Mouse (Mus musculus): ENCODE data around the gene Gnpat. TPM values are rescaled to one million over a fixed set of nuclear protein-coding genes. Genes with fewer than 3 reads are reported as not detected.
A peak's percentile ranks its signal among the peaks of the same experiment; 100 is the strongest.

Gnpat gene
- polyA plus RNA-seq, 1 experiment from 2014 or later = 90.8 TPM

DNA sequence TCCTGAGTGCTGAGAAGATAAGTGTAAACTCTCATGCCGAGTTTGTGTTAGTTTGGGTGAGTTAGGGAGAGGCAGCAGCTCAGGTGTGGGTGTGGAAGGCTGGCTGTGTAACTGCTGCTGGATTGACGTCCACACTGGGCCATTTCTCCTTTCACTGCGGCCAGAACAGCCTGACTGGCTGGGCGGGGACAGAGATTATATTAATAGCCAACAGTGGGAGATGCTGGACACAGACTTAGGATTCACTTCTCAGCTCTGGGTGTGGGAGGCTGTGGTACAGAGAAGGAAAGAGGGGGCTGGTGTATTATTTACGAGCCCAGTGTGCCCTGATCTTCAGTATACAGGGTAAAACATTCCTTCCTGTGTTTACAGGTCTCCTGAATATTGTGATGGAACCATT, 15.3 kb downstream of the Gnpat start:
- ATAC-seq (ENCODE audit: low FRiP score, low TSS enrichment) = no peak
- H3K36me3 ChIP-seq (ENCODE audit: control insufficient read depth, insufficient read depth, low read length) = peaks cover 97% of the 10 kb centered on the region

GRCm38 (mm10) chr8:124878946-124879526, 16.2 kb downstream of the Gnpat start:
- no peaks in the 10 kb centered on the region for H3K27me3 ChIP-seq (ENCODE audit: control insufficient read depth, insufficient read depth, low read length)
- H3K4me3 ChIP-seq (replicated peaks; ENCODE audit: low read depth, low read length) = no peak overlapping the region
- no peak overlapping the region for H3K27ac ChIP-seq (replicated peaks; ENCODE audit: low read depth, low read length)
- H3K36me3 ChIP-seq (ENCODE audit: control insufficient read depth, insufficient read depth, low read length) = peaks cover 97% of the 10 kb centered on the region
- H3K4me2 ChIP-seq (ENCODE audit: low read length) = no peak overlapping the region
- no peak overlapping the region for H3K9ac ChIP-seq (replicated peaks; ENCODE audit: low read length)
- no peaks in the 10 kb centered on the region for H3K4me1 ChIP-seq (ENCODE audit: control insufficient read depth, insufficient read depth, low read length)
- 86% methylated on average over 10 of the region's 10 CpGs for WGBS
- DNase-seq (no peak), ATAC-seq (ENCODE audit: low FRiP score, low TSS enrichment) (no peak)
- no peaks in the 10 kb centered on the region for H3K9me3 ChIP-seq (ENCODE audit: control insufficient read depth, low read length)

More for the DNA sequence above, 15.3 kb downstream of the Gnpat start:
- Histone ChIP-seq H3K4me3 (replicated peaks; ENCODE audit: low read depth, low read length) (no peak overlapping the region), H3K9me3 (ENCODE audit: control insufficient read depth, low read length) (no peaks in the 10 kb centered on the region), H3K27me3 (ENCODE audit: control insufficient read depth, insufficient read depth, low read length) (no peaks in the 10 kb centered on the region), H3K27ac (replicated peaks; ENCODE audit: low read depth, low read length) (no peak overlapping the region), H3K9ac (replicated peaks; ENCODE audit: low read length) (no peak overlapping the region), H3K4me2 (ENCODE audit: low read length) (no peak overlapping the region), H3K4me1 (ENCODE audit: control insufficient read depth, insufficient read depth, low read length) (no peaks in the 10 kb centered on the region)
- DNase-seq = no peak
- 94% methylated on average over 5 of the region's 5 CpGs for WGBS

DNA sequence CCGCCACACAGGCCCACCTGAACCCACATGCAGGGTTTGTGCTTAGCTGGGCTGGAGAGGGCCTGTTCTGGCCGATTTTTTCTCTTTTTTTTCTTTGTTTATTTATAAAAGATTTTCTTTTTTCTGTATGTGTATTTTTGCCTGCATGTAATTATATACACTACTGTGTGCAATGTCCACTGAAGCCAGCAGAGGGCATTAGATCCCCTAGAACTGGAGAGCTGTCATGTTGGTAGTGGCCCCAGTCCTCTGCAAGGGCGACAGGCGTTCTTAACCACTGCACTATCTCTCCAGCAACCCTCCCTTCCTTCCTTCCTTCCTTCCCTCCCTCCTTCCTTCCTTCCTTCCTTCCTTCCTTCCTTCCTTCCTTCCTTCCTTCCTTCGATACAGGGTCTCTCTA, 25.6 kb downstream of the Gnpat start:
- peaks cover 93% of the 10 kb centered on the region for H3K36me3 ChIP-seq (ENCODE audit: control insufficient read depth, insufficient read depth, low read length)
- DNase-seq (no peak), ATAC-seq (ENCODE audit: low FRiP score, low TSS enrichment) (no peak)
- no peak overlapping the region for H3K9ac ChIP-seq (replicated peaks; ENCODE audit: low read length)
- 96% methylated on average over 5 of the region's 5 CpGs for WGBS
- H3K4me1 ChIP-seq (ENCODE audit: control insufficient read depth, insufficient read depth, low read length) = no peaks in the 10 kb centered on the region
- no peak overlapping the region for H3K4me3 ChIP-seq (replicated peaks; ENCODE audit: low read depth, low read length)
- H3K27me3 ChIP-seq (ENCODE audit: control insufficient read depth, insufficient read depth, low read length) = no peaks in the 10 kb centered on the region
- H3K4me2 ChIP-seq (ENCODE audit: low read length) = no peak overlapping the region
- no peaks in the 10 kb centered on the region for H3K9me3 ChIP-seq (ENCODE audit: control insufficient read depth, low read length)
- H3K27ac ChIP-seq (replicated peaks; ENCODE audit: low read depth, low read length) = no peak overlapping the region

DNA sequence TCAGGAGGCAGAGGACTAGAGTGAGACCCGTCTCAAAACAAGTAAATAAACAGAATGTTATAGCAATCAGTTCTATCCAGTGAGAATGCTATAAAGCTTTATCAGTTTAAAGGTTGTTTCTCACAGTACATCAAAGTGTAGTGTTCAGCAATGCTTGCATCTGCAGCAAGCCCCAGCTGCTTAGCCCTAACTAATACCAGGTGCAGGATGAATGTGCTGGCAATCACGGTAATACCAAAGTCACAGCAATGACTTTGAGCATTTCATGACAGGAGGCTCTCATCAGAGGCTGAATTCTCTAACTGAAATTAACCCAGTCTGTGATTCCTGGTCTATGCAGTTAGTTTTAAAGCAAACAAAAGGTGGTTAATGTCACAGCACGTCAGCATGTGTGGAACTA, 29.8 kb downstream of the Gnpat start:
- WGBS = 81% methylated on average over 3 of the region's 3 CpGs

DNA sequence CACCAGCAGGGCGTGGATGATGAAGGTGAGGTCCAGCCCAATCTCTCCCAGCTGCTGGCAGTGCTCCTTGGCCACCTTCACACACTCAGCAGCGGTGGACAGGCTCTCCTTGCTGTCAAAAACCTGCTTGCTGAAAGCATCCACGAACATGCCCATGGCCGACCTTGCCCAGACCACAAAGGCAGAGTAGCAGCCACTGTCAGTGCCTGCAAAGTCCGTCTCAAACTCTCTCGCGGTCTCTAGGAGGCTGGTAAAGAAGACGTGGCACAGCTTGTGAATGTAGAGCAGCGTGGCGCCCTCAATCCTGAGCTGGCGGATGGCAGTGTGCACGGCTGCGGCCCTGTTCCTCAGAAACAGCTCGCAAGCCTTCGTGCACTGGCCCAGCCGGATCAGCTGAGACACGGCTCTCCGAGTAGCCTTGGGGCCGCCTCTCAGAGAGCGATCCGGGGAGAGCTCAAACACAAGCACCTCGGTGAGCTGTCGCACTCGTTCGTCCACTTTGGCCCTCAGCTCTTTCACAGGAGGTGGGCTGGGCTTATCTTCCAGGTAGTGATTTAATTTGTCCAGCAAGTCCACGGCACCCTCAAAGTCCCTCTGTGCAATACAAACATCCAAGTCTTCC, 33.3 kb downstream of the Gnpat start:
- Histone ChIP-seq H3K4me1 (ENCODE audit: control insufficient read depth, insufficient read depth, low read length) (peaks cover 24% of the 10 kb centered on the region), H3K4me2 (ENCODE audit: low read length) (peak overlapping the region; percentile 96), H3K27ac (replicated peaks; ENCODE audit: low read depth, low read length) (no peak overlapping the region), H3K9me3 (ENCODE audit: control insufficient read depth, low read length) (no peaks in the 10 kb centered on the region), H3K27me3 (ENCODE audit: control insufficient read depth, insufficient read depth, low read length) (no peaks in the 10 kb centered on the region), H3K4me3 (replicated peaks; ENCODE audit: low read depth, low read length) (peak overlapping the region; percentile 85), H3K36me3 (ENCODE audit: control insufficient read depth, insufficient read depth, low read length) (peaks cover 54% of the 10 kb centered on the region), H3K9ac (replicated peaks; ENCODE audit: low read length) (peak overlapping the region; percentile 76)
- WGBS = 83% methylated on average over 26 of the region's 26 CpGs
- DNase-seq = no peak
- no peak for ATAC-seq (ENCODE audit: low FRiP score, low TSS enrichment)

More for the DNA sequence above, 29.8 kb downstream of the Gnpat start:
- Histone ChIP-seq H3K27ac (replicated peaks; ENCODE audit: low read depth, low read length) (no peak overlapping the region), H3K4me2 (ENCODE audit: low read length) (no peak overlapping the region), H3K36me3 (ENCODE audit: control insufficient read depth, insufficient read depth, low read length) (peaks cover 70% of the 10 kb centered on the region), H3K9me3 (ENCODE audit: control insufficient read depth, low read length) (no peaks in the 10 kb centered on the region), H3K9ac (replicated peaks; ENCODE audit: low read length) (no peak overlapping the region), H3K4me1 (ENCODE audit: control insufficient read depth, insufficient read depth, low read length) (peaks cover 16% of the 10 kb centered on the region), H3K4me3 (replicated peaks; ENCODE audit: low read depth, low read length) (no peak overlapping the region), H3K27me3 (ENCODE audit: control insufficient read depth, insufficient read depth, low read length) (no peaks in the 10 kb centered on the region)
- no peak for ATAC-seq (ENCODE audit: low FRiP score, low TSS enrichment)
- DNase-seq = no peak

DNA sequence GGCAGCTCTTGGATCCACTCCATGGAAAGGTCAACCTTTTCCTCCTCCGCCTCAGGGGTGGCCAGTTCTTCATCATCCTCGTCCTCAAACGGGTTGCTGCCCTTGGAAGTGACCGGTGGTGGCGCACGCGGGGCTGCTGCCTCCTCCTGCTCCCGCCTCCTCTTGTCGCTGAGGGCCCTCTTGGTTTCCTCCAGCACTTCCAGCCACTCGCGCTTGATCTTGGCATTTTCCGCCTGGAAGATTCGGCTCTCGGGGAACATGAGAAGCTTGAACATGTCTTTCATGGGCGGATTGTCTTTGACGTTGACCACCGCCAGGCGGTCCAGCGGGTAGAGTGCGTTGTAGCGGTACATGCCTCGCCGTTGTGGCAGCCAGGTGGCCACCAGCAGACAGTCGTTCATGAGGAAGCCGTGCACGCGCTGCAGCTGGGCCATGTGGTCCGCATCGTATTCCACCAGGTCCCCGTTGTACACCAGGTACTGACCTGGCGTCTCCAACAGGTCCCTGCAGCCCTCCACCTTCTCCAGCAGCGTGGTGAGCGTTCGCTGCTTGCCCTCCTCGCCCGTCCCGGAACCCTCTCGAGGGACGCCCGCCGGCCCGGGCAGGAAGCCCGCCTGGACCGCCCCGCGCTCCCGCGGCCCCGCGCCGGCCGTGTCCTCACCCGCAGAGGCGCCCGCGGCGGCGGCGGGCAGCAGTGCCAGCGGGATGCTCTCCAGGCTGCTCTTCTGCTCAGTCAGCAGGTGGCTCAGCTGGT, 34.0 kb downstream of the Gnpat start:
- peak overlapping the region; percentile 96 for H3K4me2 ChIP-seq (ENCODE audit: low read length)
- DNase-seq (peak; percentile 77), ATAC-seq (ENCODE audit: low FRiP score, low TSS enrichment) (peak; percentile 37; the same call in 1 of the 2 replicates)
- H3K9ac ChIP-seq (replicated peaks; ENCODE audit: low read length) = peak overlapping the region; percentile 76
- H3K4me3 ChIP-seq (replicated peaks; ENCODE audit: low read depth, low read length) = peak overlapping the region; percentile 85
- peak overlapping the region; percentile 83 for H3K27ac ChIP-seq (replicated peaks; ENCODE audit: low read depth, low read length)
- peaks cover 52% of the 10 kb centered on the region for H3K36me3 ChIP-seq (ENCODE audit: control insufficient read depth, insufficient read depth, low read length)
- H3K4me1 ChIP-seq (ENCODE audit: control insufficient read depth, insufficient read depth, low read length) = peaks cover 24% of the 10 kb centered on the region
- H3K27me3 ChIP-seq (ENCODE audit: control insufficient read depth, insufficient read depth, low read length) = no peaks in the 10 kb centered on the region
- no peaks in the 10 kb centered on the region for H3K9me3 ChIP-seq (ENCODE audit: control insufficient read depth, low read length)
- under 1% methylated on average over 60 of the region's 60 CpGs for WGBS

GRCm38 (mm10) chr8:124897386-124898250, 34.8 kb downstream of the Gnpat start, which contains the start of the genes Exoc8 and Sprtn:
Exoc8 (minus strand) TSS chr8:124897705.
Sprtn (plus strand) TSS chr8:124897886.
- Histone ChIP-seq H3K9me3 (ENCODE audit: control insufficient read depth, low read length) (no peaks in the 10 kb centered on the region), H3K27me3 (ENCODE audit: control insufficient read depth, insufficient read depth, low read length) (no peaks in the 10 kb centered on the region), H3K27ac (replicated peaks; ENCODE audit: low read depth, low read length) (peak within 1 kb of the TSS; percentile 83), H3K4me2 (ENCODE audit: low read length) (peak within 1 kb of the TSS; percentile 96), H3K9ac (replicated peaks; ENCODE audit: low read length) (peak within 1 kb of the TSS; percentile 79), H3K4me3 (replicated peaks; ENCODE audit: low read depth, low read length) (peak within 1 kb of the TSS; percentile 85), H3K36me3 (ENCODE audit: control insufficient read depth, insufficient read depth, low read length) (peaks cover 55% of the 10 kb centered on the region), H3K4me1 (ENCODE audit: control insufficient read depth, insufficient read depth, low read length) (peaks cover 24% of the 10 kb centered on the region)
- DNase-seq = peak; percentile 99
- WGBS = under 1% methylated on average over 114 of the region's 114 CpGs
- ATAC-seq (ENCODE audit: low FRiP score, low TSS enrichment) = peak; percentile 92

DNA sequence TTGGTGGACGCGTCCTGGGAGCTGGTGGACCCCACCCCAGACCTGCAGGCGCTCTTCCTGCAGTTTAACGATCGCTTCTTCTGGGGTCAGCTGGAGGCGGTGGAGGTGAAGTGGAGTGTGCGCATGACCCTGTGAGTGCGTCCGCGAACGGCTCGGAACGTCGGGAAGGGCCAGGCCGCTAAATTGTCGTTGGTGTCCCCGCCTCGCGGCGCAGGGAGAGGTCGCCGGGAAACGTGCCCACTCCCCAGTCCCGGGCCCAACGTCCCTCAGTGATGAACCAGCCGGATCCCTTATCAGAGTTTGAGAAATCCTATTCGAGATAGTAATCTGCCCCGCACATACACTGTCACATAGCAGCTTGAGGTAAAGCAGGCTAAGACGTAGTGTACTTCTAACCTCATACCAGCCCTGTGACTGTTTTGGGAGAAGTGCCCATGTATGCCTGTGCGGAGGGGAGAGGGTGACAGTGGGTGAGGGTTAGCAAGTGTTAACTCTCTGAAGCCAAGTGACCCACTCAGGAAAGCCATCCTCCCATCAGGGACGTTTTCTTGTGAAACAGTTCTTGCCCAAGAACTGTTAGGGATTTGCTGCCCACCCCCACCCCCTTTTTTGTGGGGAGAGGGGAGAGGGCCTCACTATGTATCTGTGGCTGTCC, 35.5 kb downstream of the Gnpat start:
- peak overlapping the region; percentile 79 for H3K9ac ChIP-seq (replicated peaks; ENCODE audit: low read length)
- peak overlapping the region; percentile 83 for H3K27ac ChIP-seq (replicated peaks; ENCODE audit: low read depth, low read length)
- H3K36me3 ChIP-seq (ENCODE audit: control insufficient read depth, insufficient read depth, low read length) = peaks cover 57% of the 10 kb centered on the region
- DNase-seq (no peak), ATAC-seq (ENCODE audit: low FRiP score, low TSS enrichment) (no peak)
- H3K4me3 ChIP-seq (replicated peaks; ENCODE audit: low read depth, low read length) = peak overlapping the region; percentile 85
- H3K4me1 ChIP-seq (ENCODE audit: control insufficient read depth, insufficient read depth, low read length) = peaks cover 24% of the 10 kb centered on the region
- no peaks in the 10 kb centered on the region for H3K27me3 ChIP-seq (ENCODE audit: control insufficient read depth, insufficient read depth, low read length)
- peak overlapping the region; percentile 96 for H3K4me2 ChIP-seq (ENCODE audit: low read length)
- WGBS = 5% methylated on average over 31 of the region's 31 CpGs
- no peaks in the 10 kb centered on the region for H3K9me3 ChIP-seq (ENCODE audit: control insufficient read depth, low read length)

All from midbrain, embryonic 14.5 days (tissue).